Mouse (Mus musculus): ENCODE measurements around the gene Cym.

Cym gene

DNA sequence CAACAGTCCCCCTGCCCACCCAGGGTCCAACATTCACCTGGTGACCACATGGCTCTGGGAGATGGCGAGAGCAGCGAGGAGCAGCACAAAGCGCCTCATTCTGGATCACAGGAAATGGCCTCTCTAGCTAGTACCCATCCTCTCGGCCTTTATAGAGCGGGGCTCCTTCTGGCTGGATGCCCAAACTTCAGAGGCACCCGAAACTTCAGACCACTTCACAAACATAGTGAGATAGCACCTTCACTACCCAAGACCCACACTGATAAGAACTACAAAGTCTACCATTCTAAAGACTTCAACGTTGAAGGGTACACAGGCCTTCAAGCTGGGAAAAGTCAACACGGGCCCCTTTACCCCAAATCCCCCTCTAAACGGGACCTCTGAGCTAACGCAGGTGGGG, at the start of gene Cym:
Gene Cym (minus strand): TSS at position 125 of the 400 bp plus-strand sequence.
- DNase-seq (ENCODE audit: low read depth, low spot score), result no peak

DNA sequence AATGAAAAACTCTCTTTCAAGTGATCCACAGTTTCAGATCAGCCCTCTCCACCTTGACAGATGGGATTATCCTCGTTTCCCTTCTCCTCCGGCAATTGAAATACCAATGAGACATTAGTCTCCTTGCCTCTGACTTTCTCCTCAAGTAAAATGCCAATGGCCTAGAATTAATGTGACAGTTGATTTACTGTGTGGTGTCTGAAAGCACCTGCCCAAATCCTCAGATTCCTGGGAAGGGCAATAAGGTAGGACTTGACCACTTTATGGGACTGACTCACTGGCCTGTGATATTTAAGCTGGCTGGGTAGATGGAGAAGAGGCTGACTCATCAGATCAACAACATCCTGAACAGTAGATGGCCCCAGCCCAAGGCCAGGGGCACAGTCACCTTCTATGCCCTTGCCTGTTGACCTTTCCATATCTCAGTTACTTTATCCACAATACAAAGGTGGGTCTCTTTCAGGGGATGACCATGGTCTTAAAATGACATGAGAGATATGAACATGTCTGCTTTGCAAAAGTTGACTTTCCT, 45.3 kb upstream of the Cym start:
- DNase-seq (ENCODE audit: low read depth, low spot score), result no peak

DNA sequence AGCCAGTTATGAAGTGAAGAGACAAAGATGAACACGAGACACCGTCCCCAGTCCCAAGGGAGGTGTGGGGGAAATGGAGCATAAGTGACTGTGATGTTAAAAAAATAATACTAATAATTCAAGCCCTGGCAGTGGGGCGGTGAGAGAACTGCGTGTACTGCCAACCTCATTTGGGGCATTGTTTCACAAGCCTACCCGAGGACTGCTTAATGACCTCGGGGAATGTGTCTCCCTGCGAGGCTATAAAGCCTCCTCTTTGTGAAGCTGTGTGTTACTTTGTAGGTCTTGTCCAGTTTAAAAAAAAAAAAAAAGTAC, 40.3 kb upstream of the Cym start:
- DNase-seq (ENCODE audit: low read depth, low spot score), result no peak

DNA sequence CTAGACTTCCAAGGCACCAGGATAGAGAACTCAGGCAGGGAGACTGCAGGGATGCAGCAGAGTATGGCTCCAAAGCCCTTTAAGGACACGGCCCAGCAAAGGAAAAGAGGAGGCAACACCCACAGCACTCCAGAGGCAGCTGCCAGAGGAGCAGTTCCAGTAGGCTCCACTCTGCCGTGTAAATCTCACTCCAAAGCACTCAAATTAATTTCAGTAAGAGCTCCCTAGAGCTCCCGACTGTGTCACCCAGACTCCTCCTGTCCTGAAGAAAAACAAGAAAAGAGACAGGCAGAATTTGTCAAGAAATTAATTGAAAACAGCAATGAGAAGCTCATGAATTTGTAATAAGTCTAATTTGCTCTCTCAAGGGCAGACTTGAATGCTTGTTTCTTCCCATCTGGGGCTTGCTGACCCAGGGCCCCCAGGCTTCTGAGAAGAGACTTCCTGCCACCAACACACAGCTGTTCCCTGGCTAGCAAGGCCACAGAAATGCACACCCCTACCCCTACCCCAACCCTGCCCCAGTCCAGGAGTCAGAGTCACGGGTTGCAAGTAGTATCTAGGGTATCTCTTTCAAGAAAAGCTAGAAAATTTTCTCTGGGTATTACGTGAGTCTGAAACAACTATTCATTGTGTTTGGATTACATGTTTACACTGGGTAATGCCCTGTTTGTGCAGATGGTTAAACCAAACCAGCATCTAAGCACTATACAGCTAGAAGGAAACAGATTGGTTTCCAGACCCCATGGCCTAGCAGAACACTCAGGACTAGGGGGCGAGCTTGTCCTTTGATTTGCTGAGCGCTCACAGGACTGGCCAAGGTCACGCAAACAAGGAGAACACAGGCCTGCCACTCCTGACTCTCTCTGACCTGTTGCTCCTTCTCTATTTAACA, 39.7 kb upstream of the Cym start:
- no peak for DNase-seq (ENCODE audit: low read depth, low spot score)

DNA sequence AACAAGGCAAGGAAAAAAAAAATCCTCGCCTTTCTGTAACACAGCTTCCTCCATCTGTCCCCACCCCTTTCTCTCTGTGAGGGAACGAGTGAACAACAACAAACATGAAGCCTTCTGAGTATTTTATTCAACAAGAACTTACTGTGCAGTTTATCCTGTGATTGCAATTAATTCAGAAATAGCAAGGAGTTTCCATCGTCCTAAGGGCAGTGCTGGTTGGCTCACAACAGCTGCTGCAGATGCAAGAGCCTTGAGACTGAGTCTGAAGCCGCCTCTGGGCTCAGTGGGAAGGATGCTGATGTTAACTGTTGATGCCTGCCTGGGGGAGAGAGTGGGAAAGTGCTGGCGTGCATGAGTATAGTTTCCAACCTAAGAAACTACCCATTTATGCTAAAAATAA, 36.4 kb upstream of the Cym start:
- no peak for DNase-seq (ENCODE audit: low read depth, low spot score)

DNA sequence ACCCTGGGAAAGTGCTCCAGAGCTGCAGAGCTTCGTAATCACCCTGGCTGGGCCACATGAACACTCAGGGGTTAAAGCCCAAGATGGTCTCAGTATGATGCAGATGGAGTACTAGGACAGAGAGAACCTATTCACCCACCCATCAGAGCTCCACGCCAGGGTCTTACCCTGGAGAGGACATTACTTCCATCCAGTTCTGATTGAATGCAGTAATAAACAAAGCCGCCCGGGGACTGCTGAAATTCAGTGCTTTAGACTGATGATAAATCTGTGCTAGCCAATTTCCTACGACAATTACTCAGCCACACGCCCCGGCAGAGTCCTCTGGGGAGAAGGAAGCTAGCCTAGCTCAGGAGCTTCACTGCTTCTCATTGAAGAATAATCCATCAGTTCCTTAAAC, 35.2 kb upstream of the Cym start:
- DNase-seq (ENCODE audit: low read depth, low spot score), result no peak

DNA sequence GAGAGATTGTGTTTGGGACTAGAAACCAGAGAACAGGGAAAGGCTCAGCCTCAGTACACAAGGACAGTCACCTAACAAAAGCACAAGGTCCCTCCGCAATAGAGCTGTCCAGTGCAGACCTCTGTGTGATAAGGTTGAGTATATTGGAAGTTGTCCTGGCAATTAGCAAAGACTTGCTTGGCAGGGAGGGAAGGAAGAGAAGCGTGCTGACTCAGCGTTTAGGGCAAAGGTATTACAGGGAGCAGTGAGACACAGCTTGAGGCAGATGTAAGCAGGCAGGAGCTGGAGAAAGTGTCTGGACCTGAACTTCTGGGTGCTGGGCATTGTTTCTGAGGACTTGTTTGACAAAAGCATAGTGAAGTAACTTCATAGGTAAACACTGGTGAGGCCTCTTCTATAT, 34.5 kb upstream of the Cym start:
- no peak for DNase-seq (ENCODE audit: low read depth, low spot score)

DNA sequence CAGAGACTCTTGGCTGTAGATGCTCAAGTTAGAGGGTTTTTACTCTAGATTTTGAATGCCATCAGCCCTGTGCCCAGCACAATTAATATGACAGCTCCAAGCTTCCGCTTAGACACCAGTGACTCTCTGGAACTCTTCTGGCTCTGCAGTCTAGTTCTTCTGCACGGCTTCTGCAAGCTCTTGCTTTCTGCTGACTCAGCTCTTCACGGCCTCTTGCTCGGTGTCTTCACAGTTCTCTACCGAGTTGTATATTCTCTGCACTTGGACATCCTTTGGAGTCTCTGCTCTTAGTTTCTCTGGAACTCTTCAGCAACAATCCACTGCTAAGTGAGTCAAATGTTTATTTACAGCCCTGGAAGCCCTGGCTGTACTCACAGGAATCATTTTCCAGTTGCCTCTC, 32.4 kb upstream of the Cym start:
- DNase-seq (ENCODE audit: low read depth, low spot score), result no peak

DNA sequence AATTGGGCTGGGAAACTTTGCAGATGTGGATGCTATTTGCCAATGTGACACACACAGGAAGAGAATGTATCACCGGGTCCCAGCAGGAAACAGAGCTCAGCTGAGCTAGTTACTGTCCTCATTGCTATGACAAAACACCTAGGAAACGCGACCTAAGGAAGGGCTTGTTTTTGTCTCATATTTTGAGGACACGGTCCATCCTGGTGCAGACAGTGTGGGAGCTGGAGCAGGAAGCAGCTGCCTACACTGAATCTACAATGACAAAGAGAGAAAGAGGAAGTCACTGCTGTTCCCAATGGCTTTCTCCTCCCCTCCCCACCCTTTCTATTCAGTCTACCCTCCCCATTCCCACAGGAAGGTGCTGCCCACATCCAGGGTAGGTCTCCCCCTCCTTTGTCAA, 30.5 kb upstream of the Cym start:
- no peak for DNase-seq (ENCODE audit: low read depth, low spot score)

DNA sequence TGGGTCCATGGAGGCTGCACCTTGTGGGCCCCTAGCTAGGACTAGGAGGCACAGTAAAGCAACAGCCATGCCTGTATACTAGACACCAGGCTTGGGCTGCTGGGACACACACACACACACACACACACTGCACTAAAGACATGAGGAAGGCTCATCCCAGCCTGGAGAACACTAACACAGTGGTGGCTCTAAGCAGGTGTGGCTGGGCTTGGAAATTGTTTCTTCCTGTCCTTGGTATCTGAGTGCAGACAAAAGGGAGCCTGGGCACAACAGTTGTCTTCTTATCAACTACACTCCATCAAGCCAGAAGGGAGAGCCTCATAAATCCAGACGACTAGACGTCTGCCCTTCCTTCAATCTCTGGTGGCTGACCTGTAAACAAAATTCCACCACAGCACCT, 28.8 kb upstream of the Cym start:
- no peak for DNase-seq (ENCODE audit: low read depth, low spot score)

DNA sequence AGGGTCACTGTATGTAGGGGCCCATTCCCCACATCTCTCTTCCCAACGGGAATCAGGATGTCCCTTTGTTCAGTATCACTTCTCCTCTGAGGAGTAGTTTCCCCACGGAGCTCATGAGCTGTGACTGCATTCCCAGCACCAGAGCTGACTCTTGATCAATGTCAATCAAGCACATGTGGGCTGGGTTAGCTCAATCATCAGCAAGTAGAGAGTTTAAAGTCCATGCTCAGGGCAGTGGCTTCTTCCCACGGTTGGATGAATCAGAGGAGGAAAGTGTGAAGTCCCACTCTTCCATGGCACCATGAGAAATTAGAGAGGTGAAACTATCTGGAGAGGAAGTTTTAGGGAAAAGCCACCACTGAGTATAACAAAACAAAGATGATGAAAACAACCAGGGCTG, 27.5 kb upstream of the Cym start:
- DNase-seq (ENCODE audit: low read depth, low spot score), result no peak

DNA sequence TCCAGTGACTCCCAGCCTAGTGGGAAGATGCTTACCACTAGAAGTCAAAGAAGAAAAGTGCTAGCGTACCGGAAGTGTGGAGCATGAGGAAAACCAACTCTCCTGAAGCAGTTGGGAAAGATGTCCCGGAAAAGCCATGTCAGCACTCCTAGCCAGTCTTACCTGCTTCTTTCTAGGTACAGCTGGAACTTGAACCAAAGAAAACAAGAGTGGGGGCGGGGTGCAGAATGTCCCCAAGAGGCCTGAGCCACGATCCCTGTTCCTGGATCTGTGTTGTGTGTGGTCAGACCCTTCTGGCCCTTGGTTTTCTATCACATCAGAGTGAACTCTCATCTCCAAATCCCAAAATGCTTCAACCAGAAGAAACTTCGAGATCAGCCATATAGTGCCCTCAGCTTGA, 25.3 kb upstream of the Cym start:
- DNase-seq (ENCODE audit: low read depth, low spot score), result no peak

DNA sequence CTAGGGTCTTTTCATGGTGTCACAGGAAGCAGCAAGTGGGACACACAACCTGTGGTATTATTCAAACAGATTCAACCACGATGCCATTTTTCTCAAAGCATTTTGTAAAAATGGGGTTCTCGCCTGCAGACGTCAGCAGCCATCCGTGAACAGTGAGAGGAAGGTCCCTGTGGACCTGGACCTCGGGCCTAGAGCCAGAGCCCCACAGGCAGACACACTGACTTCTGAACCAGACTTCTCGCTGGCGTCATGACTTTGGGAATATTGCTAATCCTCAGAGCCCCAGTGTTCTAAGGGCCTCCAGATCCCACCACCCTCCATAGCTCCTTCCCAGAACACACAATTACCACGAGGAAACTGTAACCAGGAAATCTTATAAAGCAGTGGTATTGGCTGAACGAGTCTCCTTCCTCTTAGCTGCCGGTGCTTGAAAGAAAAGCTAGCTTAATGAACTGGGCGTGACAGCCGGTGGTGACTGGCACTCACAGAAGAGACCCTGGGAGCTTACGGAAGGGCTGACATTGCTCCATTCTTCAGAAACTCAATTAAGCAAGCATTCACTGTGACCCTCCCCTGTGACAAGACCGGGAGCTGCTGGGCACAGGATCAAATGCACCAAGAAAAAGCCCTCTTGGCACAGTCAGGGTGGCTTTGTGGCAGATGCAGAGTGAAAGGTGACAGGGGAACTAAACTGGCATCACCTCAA, 20.0 kb upstream of the Cym start:
- no peak for DNase-seq (ENCODE audit: low read depth, low spot score)

DNA sequence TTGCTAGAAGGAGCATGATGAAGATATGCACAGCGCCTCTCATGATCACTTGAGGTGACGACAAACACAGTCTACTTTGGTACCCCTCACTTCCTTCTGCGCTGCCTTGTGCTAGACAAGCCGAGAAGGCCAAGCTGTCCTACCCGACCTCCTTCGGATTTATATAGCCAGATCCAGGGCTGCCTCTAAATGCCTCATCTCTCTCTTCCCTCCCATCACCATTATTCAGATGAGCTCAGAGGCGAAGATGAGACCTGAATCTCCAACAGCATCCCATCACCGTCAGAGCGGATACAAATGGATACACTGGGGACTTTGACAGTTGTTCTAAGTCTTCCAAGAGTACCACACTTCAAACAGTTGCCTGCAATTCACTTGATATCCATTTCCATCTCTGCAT, 18.1 kb upstream of the Cym start, which contains the start of gene Prok1:
Gene Prok1 (minus strand): TSS at position 101 of the 400 bp plus-strand sequence.
- no peak for DNase-seq (ENCODE audit: low read depth, low spot score)

DNA sequence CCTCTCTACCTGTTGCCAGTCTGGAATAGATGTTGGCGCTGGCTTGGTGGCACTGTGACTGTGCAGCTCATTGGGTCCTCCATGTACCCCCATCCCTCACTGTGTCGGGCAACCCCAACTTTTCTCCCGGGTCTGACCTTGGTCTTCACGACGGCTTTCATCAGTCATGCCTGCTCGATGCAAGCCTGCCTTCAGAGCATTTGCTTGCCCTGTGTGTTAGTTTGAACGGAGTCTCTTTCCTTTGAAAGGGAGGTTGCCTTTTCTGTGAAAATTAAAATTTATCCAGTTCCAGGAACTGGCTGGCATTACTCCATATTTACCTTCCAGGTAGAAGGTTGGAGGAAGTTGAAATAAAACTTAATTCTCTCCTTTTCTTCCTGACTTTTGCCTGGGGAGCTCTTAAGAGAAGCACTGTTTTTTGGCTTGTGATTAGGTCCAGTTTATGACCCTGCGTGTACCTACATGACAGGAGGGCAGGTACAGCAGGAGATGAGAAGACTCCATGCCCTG, 17.0 kb upstream of the Cym start:
- no peak for DNase-seq (ENCODE audit: low read depth, low spot score)

DNA sequence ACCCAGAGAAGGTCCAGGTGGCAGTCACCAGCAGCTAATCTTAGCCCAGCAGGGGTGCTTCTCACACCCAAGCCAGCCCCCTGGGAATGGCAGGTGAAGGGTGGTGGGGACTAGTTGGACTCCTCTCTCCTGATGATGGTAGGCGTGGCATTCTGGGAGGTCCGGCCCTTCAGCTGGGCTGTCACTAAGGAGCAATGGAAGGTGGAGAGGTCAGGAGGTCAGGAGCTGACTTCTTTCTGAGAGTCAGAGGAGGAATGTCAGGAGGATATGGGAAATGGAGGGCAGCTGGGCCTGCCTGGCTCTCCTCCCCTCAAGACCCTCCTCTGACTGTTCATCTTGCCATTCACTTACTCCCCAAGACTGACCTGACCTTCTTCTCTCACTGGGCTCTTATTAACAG, 16.5 kb upstream of the Cym start:
- no peak for DNase-seq (ENCODE audit: low read depth, low spot score)

DNA sequence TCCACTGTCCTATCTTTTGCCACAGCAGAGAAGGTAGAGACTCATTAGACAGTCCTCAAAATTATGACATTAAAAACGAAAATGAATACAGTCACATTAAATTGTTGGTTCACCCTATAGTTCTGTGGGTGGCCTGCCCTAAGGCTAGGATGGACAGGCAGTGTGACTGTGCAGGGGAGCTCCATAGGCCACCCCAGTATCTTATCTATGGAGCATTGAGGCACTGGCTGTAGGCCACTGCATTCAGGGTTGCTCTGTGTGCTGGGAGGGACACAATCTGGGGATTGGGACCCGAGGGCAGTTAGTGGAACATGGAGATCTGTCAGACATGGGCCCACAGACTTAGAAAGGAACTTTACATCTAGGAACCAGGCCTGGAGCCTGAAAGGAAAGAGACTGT, 12.4 kb upstream of the Cym start:
- DNase-seq (ENCODE audit: low read depth, low spot score), result no peak

DNA sequence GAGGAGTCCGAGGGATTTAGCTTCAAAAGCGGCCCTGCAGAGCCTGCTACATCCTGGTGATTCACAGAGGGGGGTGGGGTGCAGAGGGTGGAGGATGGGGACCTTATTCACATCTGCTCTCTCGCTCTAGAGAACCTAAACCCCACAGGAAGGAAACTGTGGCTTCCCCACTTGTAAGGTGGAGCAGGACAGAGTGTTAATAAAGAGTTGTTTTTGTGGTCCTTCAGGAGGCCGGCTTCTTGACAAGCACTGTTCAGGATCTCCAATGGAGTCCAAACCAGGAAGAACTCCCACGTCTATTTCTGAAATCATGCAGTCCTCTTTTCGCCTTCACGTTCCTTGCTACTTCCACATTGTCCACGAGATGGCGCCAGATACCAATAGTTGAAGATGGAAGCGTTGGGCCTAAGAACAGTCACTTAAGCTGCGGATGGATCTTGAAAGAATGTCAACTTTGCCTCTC, 11.8 kb upstream of the Cym start:
- DNase-seq (ENCODE audit: low read depth, low spot score), result peak; percentile 71

DNA sequence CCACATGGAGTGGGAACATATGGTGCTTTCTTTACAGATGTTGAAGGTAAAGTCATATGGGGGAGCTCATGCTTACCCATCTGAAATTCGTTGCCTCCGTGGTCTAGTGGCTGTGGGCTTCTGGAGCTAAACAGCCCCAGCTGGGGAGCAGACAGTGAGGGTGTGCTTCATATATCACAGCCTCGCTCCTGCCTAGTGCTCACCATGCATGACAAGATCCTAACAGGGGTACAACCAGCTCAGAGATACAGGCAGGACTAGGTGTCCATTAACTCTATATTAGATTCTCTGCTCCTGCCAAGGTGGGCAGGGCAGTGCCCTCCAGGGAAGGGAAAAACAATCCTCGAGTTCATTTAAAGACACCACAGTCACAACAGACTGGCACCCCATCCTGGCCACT, 9.7 kb upstream of the Cym start:
- DNase-seq (ENCODE audit: low read depth, low spot score), result no peak

DNA sequence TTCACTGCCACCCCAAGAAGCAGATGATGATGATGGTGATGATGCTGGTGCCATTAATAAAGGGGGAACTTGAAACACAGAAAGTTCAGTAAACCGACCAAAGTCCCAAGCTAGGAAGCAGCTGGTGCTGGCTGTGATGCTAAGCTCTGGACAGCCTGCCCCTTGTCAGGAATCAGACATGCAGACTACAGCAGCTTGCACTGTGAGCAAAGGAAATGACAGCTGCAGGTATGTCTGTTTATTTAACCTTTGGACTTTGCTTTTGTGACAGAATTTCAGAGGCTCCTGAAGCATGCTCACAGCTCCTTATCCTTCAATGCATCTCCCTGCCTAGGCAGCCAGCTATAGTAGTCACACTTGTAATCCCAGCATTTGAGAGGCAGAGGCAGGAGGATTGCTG, 9.0 kb upstream of the Cym start, which contains the start of gene A630076J17Rik:
Gene A630076J17Rik (plus strand): TSS at position 88 of the 400 bp plus-strand sequence.
- DNase-seq (ENCODE audit: low read depth, low spot score), result no peak

DNA sequence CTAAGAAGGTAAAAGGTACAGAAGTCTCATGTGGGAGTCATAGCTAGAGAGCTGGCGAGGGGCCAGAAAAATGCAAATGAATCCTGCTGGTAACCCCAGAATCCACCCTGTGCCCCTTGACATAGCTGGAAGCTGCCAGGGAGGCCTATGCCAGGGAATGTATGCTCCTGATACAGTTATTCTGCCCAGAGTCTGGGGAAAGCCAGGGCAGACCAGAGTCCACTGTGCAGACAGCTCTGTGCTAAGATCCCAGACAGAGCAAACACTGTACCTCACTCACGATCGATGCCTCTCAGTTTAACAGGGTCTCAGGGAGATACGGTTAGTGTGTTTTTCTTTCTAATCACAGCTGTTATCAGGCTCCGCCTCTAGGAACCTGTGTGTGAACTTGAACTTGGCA, 8.3 kb upstream of the Cym start:
- no peak for DNase-seq (ENCODE audit: low read depth, low spot score)

DNA sequence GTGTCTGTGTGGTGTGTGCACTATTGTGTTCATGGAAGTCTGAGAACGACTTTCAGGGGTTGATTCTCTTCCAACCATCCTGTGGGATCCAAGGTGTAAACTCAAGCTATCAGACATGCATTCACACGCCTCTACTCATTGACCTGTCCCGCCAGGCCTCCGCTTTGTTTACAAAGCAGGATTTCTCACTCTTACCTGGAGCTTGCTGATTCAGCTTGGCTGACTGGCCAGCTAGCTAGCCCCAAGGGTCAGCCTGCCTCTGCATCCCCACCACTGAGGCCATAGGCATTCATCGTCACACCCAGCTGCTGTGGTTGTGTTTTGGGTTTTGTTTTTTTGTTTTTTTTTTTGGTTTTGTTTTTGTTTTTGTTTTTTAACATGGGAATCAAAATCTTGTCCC, 7.7 kb upstream of the Cym start:
- DNase-seq (ENCODE audit: low read depth, low spot score), result no peak

DNA sequence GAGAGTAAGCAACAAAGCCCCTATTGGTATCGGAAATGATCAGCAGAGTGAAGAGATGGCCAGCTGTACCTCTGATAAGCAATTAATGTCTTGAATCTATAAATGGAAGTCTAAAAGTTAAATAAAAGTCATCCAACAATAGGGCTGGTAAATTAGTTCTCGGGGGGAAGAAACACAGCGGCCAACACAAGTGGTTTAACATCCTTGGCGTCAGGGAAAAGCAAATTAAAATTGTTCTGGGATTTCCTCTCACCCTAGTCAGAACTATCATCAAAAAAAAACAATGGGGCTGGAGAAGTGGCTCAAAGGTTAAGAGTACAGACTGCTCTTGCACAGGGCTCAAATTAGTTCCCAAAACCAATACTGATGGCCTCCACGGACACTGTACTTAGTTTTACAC, 4.3 kb upstream of the Cym start:
- DNase-seq (ENCODE audit: low read depth, low spot score), result no peak
